Mouse (Mus musculus) CH12.LX (cell line): ENCODE measurements around the gene Nfia. TPM values are rescaled to one million over a fixed set of nuclear protein-coding genes. Genes with fewer than 3 reads are reported as not detected.

Experiments used
- DNase-seq: peaks from one replicate; pipeline ENCODE4 v3.0.0-alpha.2; 2013; ENCODE audit errors: extremely low read depth
- H3K27ac ChIP-seq: 2 replicates; pipeline ENCODE4 v1.5.1; 2012; ENCODE audit warnings: low read depth, mild to moderate bottlenecking, control low read depth, moderate library complexity; ENCODE audit not compliant: insufficient read depth
- H3K27me3 ChIP-seq: replicated peaks from 2 replicates; pipeline ENCODE3; 2012; ENCODE audit warnings: inconsistent platforms
- H3K36me3 ChIP-seq, 2 experiments: replicated peaks in 1 of 2; 2 replicates each; pipeline versions ENCODE3 to v1.6.1; 2012; ENCODE audit warnings: inconsistent platforms in 1 of 2, low read length in 1 of 2, mild to moderate bottlenecking in 1 of 2, mixed read lengths in 1 of 2, moderate library complexity in 1 of 2; ENCODE audit not compliant: control insufficient read depth in 1 of 2, insufficient read depth in 1 of 2
- H3K4me1 ChIP-seq, 2 experiments: 2 replicates each; pipeline ENCODE4 v1.6.1; 2012; ENCODE audit warnings: inconsistent platforms in 1 of 2, moderate library complexity in 1 of 2; ENCODE audit not compliant: insufficient read depth in 2 of 2, control insufficient read depth in 1 of 2
- H3K4me2 ChIP-seq: 2 replicates; pipeline ENCODE4 v1.6.1; 2012; ENCODE audit warnings: low read depth, mild to moderate bottlenecking, control low read depth; ENCODE audit not compliant: poor library complexity, insufficient read depth, severe bottlenecking
- H3K4me3 ChIP-seq, 3 experiments: fragments of 150-350 bp in 1 of 3; sonication (generic) in 1 of 3; replicated peaks in 1 of 3; 2 replicates each; pipeline versions ENCODE3 to v1.5.1; 2011 to 2012; ENCODE audit warnings: low read depth in 2 of 3, low read length in 2 of 3, mild to moderate bottlenecking in 2 of 3, moderate library complexity in 2 of 3, control low read depth in 1 of 3, improper control_type of control experiment in 1 of 3, inconsistent platforms in 1 of 3, mixed read lengths in 1 of 3; ENCODE audit not compliant: poor library complexity in 1 of 3
- H3K79me2 ChIP-seq: replicated peaks from 2 replicates; pipeline ENCODE4 v1.6.1; 2012; ENCODE audit warnings: mild to moderate bottlenecking, moderate library complexity; ENCODE audit not compliant: control insufficient read depth, poor library complexity, insufficient read depth, severe bottlenecking; ENCODE audit errors: extremely low read depth
- H3K9ac ChIP-seq: 2 replicates; pipeline ENCODE4 v1.6.1; 2012; ENCODE audit warnings: low read depth, mild to moderate bottlenecking, control low read depth, moderate library complexity; ENCODE audit not compliant: insufficient read depth
- H3K9me3 ChIP-seq: replicated peaks from 2 replicates; pipeline ENCODE3; 2012; ENCODE audit warnings: low read length, inconsistent platforms, mixed read lengths
- CHD2 ChIP-seq: IDR thresholded peaks from 2 replicates; pipeline ENCODE4 v1.6.1; 2011; ENCODE audit warnings: low read length, improper control_type of control experiment
- CTCF ChIP-seq, 2 experiments: IDR thresholded peaks in 1 of 2; conservative IDR thresholded peaks in 1 of 2; 2 replicates each; pipeline ENCODE4 v1.5.1; 2011 to 2012; ENCODE audit warnings: low read depth in 2 of 2, low read length in 2 of 2, improper control_type of control experiment in 1 of 2, inconsistent platforms in 1 of 2, mild to moderate bottlenecking in 1 of 2, moderate library complexity in 1 of 2
- E2F4 ChIP-seq: IDR thresholded peaks from 2 replicates; pipeline ENCODE4 v1.6.1; 2011; ENCODE audit warnings: low read depth, low read length, improper control_type of control experiment; ENCODE audit not compliant: insufficient replicate concordance
- ELF1 ChIP-seq: IDR thresholded peaks from 2 replicates; pipeline ENCODE4 v1.6.1; 2014; ENCODE audit warnings: low read depth, mild to moderate bottlenecking, inconsistent platforms, low read length, improper control_type of control experiment
- EP300 ChIP-seq: IDR thresholded peaks from 2 replicates; pipeline ENCODE4 v1.6.1; 2011; ENCODE audit warnings: low read length, improper control_type of control experiment
- ETS1 ChIP-seq: conservative IDR thresholded peaks from 2 replicates; pipeline ENCODE4 v1.6.1; 2012; ENCODE audit warnings: low read depth, mild to moderate bottlenecking, inconsistent platforms, low read length, improper control_type of control experiment, moderate library complexity
- GABPA ChIP-seq: IDR thresholded peaks from 2 replicates; pipeline ENCODE4 v1.6.1; 2012; ENCODE audit warnings: low read depth, low read length, improper control_type of control experiment, inconsistent platforms; ENCODE audit not compliant: insufficient replicate concordance
- IRF4 ChIP-seq: IDR thresholded peaks from 2 replicates; pipeline ENCODE4 v1.6.1; 2014; ENCODE audit warnings: low read depth, mild to moderate bottlenecking, inconsistent platforms, low read length, improper control_type of control experiment
- JUN ChIP-seq: IDR thresholded peaks from 2 replicates; pipeline ENCODE4 v1.6.1; 2011; ENCODE audit warnings: low read depth, mild to moderate bottlenecking, low read length, improper control_type of control experiment, moderate library complexity; ENCODE audit not compliant: insufficient read depth
- MAFK ChIP-seq: IDR thresholded peaks from 2 replicates; pipeline ENCODE4 v1.6.1; 2011; ENCODE audit warnings: low read length, improper control_type of control experiment; ENCODE audit not compliant: insufficient replicate concordance
- MAX ChIP-seq: IDR thresholded peaks from 2 replicates; pipeline ENCODE4 v1.6.1; 2011; ENCODE audit warnings: low read length, improper control_type of control experiment
- MEF2A ChIP-seq: IDR thresholded peaks from 2 replicates; pipeline ENCODE4 v1.6.1; 2014; ENCODE audit warnings: low read depth, mild to moderate bottlenecking, inconsistent platforms, low read length, improper control_type of control experiment, borderline replicate concordance
- MXI1 ChIP-seq: IDR thresholded peaks from 2 replicates; pipeline ENCODE4 v1.6.1; 2011; ENCODE audit warnings: mild to moderate bottlenecking, low read depth, low read length, improper control_type of control experiment
- MYC ChIP-seq: IDR thresholded peaks from 2 replicates; pipeline ENCODE4 v1.6.1; 2011; ENCODE audit warnings: low read depth, mild to moderate bottlenecking, improper control_type of control experiment, low read length
- RAD21 ChIP-seq: IDR thresholded peaks from 2 replicates; pipeline ENCODE4 v1.6.1; 2011; ENCODE audit warnings: low read depth, mild to moderate bottlenecking, low read length, improper control_type of control experiment, moderate library complexity
- RCOR1 ChIP-seq: conservative IDR thresholded peaks from 2 replicates; pipeline ENCODE4 v1.6.1; 2012; ENCODE audit warnings: low read depth, mild to moderate bottlenecking, inconsistent platforms, low read length, improper control_type of control experiment
- TCF12 ChIP-seq: IDR thresholded peaks from 2 replicates; pipeline ENCODE4 v1.6.1; 2014; ENCODE audit warnings: low read depth, mild to moderate bottlenecking, inconsistent platforms, low read length, improper control_type of control experiment
- UBTF ChIP-seq: IDR thresholded peaks from 2 replicates; pipeline ENCODE4 v1.6.1; 2012; ENCODE audit warnings: low read depth, mild to moderate bottlenecking, inconsistent platforms, low read length, improper control_type of control experiment, moderate library complexity
- USF2 ChIP-seq: conservative IDR thresholded peaks from 2 replicates; pipeline ENCODE4 v1.6.1; 2011; ENCODE audit warnings: low read depth, low read length, improper control_type of control experiment
- ZKSCAN1 ChIP-seq: IDR thresholded peaks from 2 replicates; pipeline ENCODE4 v1.6.1; 2012; ENCODE audit warnings: low read depth, inconsistent platforms, low read length, improper control_type of control experiment, borderline replicate concordance
- dilution Hi-C: fragments of 300-500 bp; cut with MboI; formaldehyde crosslinking; loops from 2 replicates; pipeline ENCODE4 v1.14.3; 2020; ENCODE audit warnings: low sequenced_read_pairs; ENCODE audit not compliant: extremely low pct_unique_long_range_greater_than_20kb, extremely low pct_ligation_motif_present
- in situ Hi-C: fragments of 300-500 bp; cut with MboI; formaldehyde crosslinking; loops from 3 replicates; pipeline ENCODE4 v1.14.3; 2019; ENCODE audit warnings: low sequenced_read_pairs, low pct_ligation_motif_present, low pct_unique_long_range_greater_than_20kb, mixed read lengths
- polyA plus RNA-seq: library from polyadenylated mRNA; unstranded; fragments of >175 nt; gene quantifications from 2 replicates; pipeline ENCODE4 v1.2.1, GENCODE M21; 2012; ENCODE audit warnings: low read depth; ENCODE audit not compliant: insufficient read length
- total RNA-seq, 2 experiments: library from RNA; depleted of rRNA; stranded (reverse); fragments of 300-350 nt in 1 of 2; fragments of >200 nt in 1 of 2; gene quantifications; 2 replicates each; pipeline ENCODE4 v1.2.3; 2012 to 2014

Gene Nfia
- total and polyA plus RNA-seq, 3 experiments, result not detected

DNA sequence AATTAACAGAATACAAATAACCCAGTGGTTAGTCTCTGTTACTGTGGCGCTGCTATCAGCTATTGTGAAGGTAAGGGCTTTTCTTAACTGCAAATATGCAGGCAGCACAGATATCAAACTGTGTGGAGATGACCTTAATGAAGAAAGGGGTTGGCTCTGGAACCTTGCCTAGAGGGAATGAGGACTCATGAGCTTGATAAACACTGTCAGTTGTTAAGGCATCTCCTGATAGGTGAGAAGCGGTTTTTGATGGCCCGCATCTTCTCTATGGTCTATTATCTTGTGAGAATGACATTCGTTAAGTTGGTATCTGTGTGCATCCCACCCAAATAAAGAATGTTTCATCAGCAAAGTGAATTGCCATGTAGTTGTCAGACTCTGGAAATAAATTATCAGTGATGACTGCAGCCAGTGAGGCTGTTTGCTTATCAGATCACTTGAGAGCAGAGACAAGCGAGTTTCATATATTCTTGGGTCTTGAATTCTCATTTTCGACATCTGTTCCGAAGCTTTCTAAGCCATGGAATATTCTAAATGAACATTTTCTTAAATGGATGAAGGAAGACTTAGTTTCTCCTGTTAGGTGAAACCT lies 37.9 kb downstream of the Nfia start:
- DNase-seq, result no peak
- no peaks in the 10 kb centered on the region for H3K79me2 ChIP-seq
- no peaks in the 10 kb centered on the region for H3K4me1 ChIP-seq
- H3K4me3 ChIP-seq, result no peak overlapping the region
- H3K4me2 ChIP-seq, result no peak overlapping the region
- H3K27me3 ChIP-seq, result no peaks in the 10 kb centered on the region
- H3K27ac ChIP-seq, result no peak overlapping the region
- dilution Hi-C loops, result no loop called here
- TF ChIP-seq MEF2A (no peak), MAFK (no peak), TCF12 (no peak), MAX (no peak), JUN (no peak), ELF1 (no peak), USF2 (no peak), UBTF (no peak), RCOR1 (no peak), CTCF (conservative IDR thresholded peaks at IDR 0.05 in 1 of 2, IDR thresholded peaks at IDR 0.05 in 1 of 2; ENCODE audit: low read depth in 2 of 2, low read length in 2 of 2) (no peak), ZKSCAN1 (no peak), MYC (no peak), CHD2 (no peak), RAD21 (no peak), EP300 (no peak), E2F4 (no peak), GABPA (no peak), IRF4 (no peak)
- peaks cover 46% of the 10 kb centered on the region for H3K9me3 ChIP-seq
- in situ Hi-C loops, result no loop called here
- no peak overlapping the region for H3K9ac ChIP-seq
- no peaks in the 10 kb centered on the region for H3K36me3 ChIP-seq

DNA sequence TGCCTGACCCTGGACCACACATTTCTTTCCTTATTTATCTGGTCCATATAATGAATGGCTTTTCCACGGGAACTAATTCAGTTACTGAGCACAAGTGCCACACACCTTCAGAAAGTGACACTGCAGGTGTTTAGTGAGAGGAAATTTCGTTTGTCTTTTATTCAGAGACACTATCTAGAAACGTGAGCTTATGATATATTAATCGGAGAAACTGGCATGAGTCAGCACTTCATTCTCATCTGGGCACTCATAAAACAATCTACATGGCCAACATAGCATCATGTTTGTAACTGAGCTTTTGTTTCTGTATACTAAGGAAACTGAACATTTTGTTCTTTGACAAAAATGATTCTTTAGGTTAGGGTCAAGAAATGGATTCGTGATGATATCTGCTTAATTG lies 40.5 kb downstream of the Nfia start:
- no peak for DNase-seq
- H3K27me3 ChIP-seq, result no peaks in the 10 kb centered on the region
- no peaks in the 10 kb centered on the region for H3K4me1 ChIP-seq

More for the DNA sequence above, 40.5 kb downstream of the Nfia start:
- Histone ChIP-seq H3K36me3 (no peaks in the 10 kb centered on the region), H3K27ac (no peak overlapping the region), H3K9me3 (peaks cover 54% of the 10 kb centered on the region), H3K79me2 (no peaks in the 10 kb centered on the region), H3K9ac (no peak overlapping the region), H3K4me2 (no peak overlapping the region), H3K4me3 (no peak overlapping the region)
- no peak for TF ChIP-seq MXI1
- no peak for TF ChIP-seq ETS1
- in situ Hi-C loops, result no loop called here
- dilution Hi-C loops, result no loop called here
